Mouse (Mus musculus): ENCODE data around the gene Cfap61. TPM values are rescaled to one million over a fixed set of nuclear protein-coding genes. Genes with fewer than 3 reads are reported as not detected.

Gene Cfap61
- polyA plus RNA-seq, 1 experiment: not detected

- Histone ChIP-seq H3K36me3 (ENCODE audit: control insufficient read depth, insufficient read depth, low read length) (no peaks in the 10 kb centered on the region), H3K4me3 (ENCODE audit: low read depth, low read length) (no peak overlapping the region), H3K27ac (ENCODE audit: insufficient read depth, low read depth, low read length) (no peak overlapping the region), H3K4me1 (ENCODE audit: control insufficient read depth, insufficient read depth, insufficient read length, low read length) (no peaks in the 10 kb centered on the region), H3K27me3 (ENCODE audit: control insufficient read depth, insufficient read depth, low read length) (no peaks in the 10 kb centered on the region)
- TF ChIP-seq POLR2A (IDR thresholded peaks at IDR 0.05; ENCODE audit: low read depth, low read length) (no peak), CTCF (IDR thresholded peaks at IDR 0.05; ENCODE audit: extremely low read depth, insufficient read length, insufficient replicate concordance, low read depth, low read length) (no peak)
- 86% methylated on average over 6 of the region's 6 CpGs for whole genome bisulfite sequencing
These were observed 194.0 kb downstream of the Cfap61 start for GRCm38 (mm10) chr2:146128622-146129021.

GRCm38 (mm10) chr2:146130514-146130913, 195.9 kb downstream of the Cfap61 start:
- Histone ChIP-seq H3K4me1 (ENCODE audit: control insufficient read depth, insufficient read depth, insufficient read length, low read length) (no peaks in the 10 kb centered on the region), H3K4me3 (ENCODE audit: low read depth, low read length) (no peak overlapping the region), H3K27ac (ENCODE audit: insufficient read depth, low read depth, low read length) (no peak overlapping the region), H3K36me3 (ENCODE audit: control insufficient read depth, insufficient read depth, low read length) (no peaks in the 10 kb centered on the region), H3K27me3 (ENCODE audit: control insufficient read depth, insufficient read depth, low read length) (no peaks in the 10 kb centered on the region)
- 89% methylated on average over 3 of the region's 3 CpGs for WGBS
- TF ChIP-seq CTCF (IDR thresholded peaks at IDR 0.05; ENCODE audit: extremely low read depth, insufficient read length, insufficient replicate concordance, low read depth, low read length) (no peak), POLR2A (IDR thresholded peaks at IDR 0.05; ENCODE audit: low read depth, low read length) (no peak)

GRCm38 (mm10) chr2:146134275-146134674, 199.7 kb downstream of the Cfap61 start:
- no peaks in the 10 kb centered on the region for H3K4me1 ChIP-seq (ENCODE audit: control insufficient read depth, insufficient read depth, insufficient read length, low read length)

GRCm38 (mm10) chr2:146140711-146141110, 206.1 kb downstream of the Cfap61 start:
- no peaks in the 10 kb centered on the region for H3K36me3 ChIP-seq (ENCODE audit: control insufficient read depth, insufficient read depth, low read length)
- WGBS: 87% methylated on average over 3 of the region's 3 CpGs
- H3K4me1 ChIP-seq (ENCODE audit: control insufficient read depth, insufficient read depth, insufficient read length, low read length): no peaks in the 10 kb centered on the region
- TF ChIP-seq CTCF (IDR thresholded peaks at IDR 0.05; ENCODE audit: extremely low read depth, insufficient read length, insufficient replicate concordance, low read depth, low read length): no peak
- TF ChIP-seq POLR2A (IDR thresholded peaks at IDR 0.05; ENCODE audit: low read depth, low read length): no peak
- no peak overlapping the region for H3K27ac ChIP-seq (ENCODE audit: insufficient read depth, low read depth, low read length)
- H3K27me3 ChIP-seq (ENCODE audit: control insufficient read depth, insufficient read depth, low read length): no peaks in the 10 kb centered on the region
- H3K4me3 ChIP-seq (ENCODE audit: low read depth, low read length): no peak overlapping the region

More at GRCm38 (mm10) chr2:146134275-146134674, 199.7 kb downstream of the Cfap61 start:
- no peaks in the 10 kb centered on the region for H3K27me3 ChIP-seq (ENCODE audit: control insufficient read depth, insufficient read depth, low read length)
- H3K27ac ChIP-seq (ENCODE audit: insufficient read depth, low read depth, low read length): no peak overlapping the region
- no peak overlapping the region for H3K4me3 ChIP-seq (ENCODE audit: low read depth, low read length)
- 76% methylated on average over 6 of the region's 6 CpGs for WGBS
- H3K36me3 ChIP-seq (ENCODE audit: control insufficient read depth, insufficient read depth, low read length): no peaks in the 10 kb centered on the region
- TF ChIP-seq POLR2A (IDR thresholded peaks at IDR 0.05; ENCODE audit: low read depth, low read length) (no peak), CTCF (IDR thresholded peaks at IDR 0.05; ENCODE audit: extremely low read depth, insufficient read length, insufficient replicate concordance, low read depth, low read length) (no peak)

GRCm38 (mm10) chr2:146147306-146147705, 212.7 kb downstream of the Cfap61 start:
- no peak overlapping the region for H3K27ac ChIP-seq (ENCODE audit: insufficient read depth, low read depth, low read length)
- H3K4me1 ChIP-seq (ENCODE audit: control insufficient read depth, insufficient read depth, insufficient read length, low read length): no peaks in the 10 kb centered on the region
- H3K4me3 ChIP-seq (ENCODE audit: low read depth, low read length): no peak overlapping the region
- TF ChIP-seq POLR2A (IDR thresholded peaks at IDR 0.05; ENCODE audit: low read depth, low read length): no peak
- TF ChIP-seq CTCF (IDR thresholded peaks at IDR 0.05; ENCODE audit: extremely low read depth, insufficient read length, insufficient replicate concordance, low read depth, low read length): no peak
- H3K27me3 ChIP-seq (ENCODE audit: control insufficient read depth, insufficient read depth, low read length): no peaks in the 10 kb centered on the region
- H3K36me3 ChIP-seq (ENCODE audit: control insufficient read depth, insufficient read depth, low read length): no peaks in the 10 kb centered on the region
- WGBS: 75% methylated on average over 4 of the region's 4 CpGs

GRCm38 (mm10) chr2:146147801-146148200, 213.2 kb downstream of the Cfap61 start:
- 86% methylated on average over 5 of the region's 5 CpGs for WGBS
- no peaks in the 10 kb centered on the region for H3K4me1 ChIP-seq (ENCODE audit: control insufficient read depth, insufficient read depth, insufficient read length, low read length)
- H3K36me3 ChIP-seq (ENCODE audit: control insufficient read depth, insufficient read depth, low read length): no peaks in the 10 kb centered on the region
- TF ChIP-seq CTCF (IDR thresholded peaks at IDR 0.05; ENCODE audit: extremely low read depth, insufficient read length, insufficient replicate concordance, low read depth, low read length) (no peak), POLR2A (IDR thresholded peaks at IDR 0.05; ENCODE audit: low read depth, low read length) (no peak)
- no peak overlapping the region for H3K27ac ChIP-seq (ENCODE audit: insufficient read depth, low read depth, low read length)
- H3K27me3 ChIP-seq (ENCODE audit: control insufficient read depth, insufficient read depth, low read length): no peaks in the 10 kb centered on the region
- H3K4me3 ChIP-seq (ENCODE audit: low read depth, low read length): no peak overlapping the region

- no peak for TF ChIP-seq POLR2A (IDR thresholded peaks at IDR 0.05; ENCODE audit: low read depth, low read length)
- TF ChIP-seq CTCF (IDR thresholded peaks at IDR 0.05; ENCODE audit: extremely low read depth, insufficient read length, insufficient replicate concordance, low read depth, low read length): no peak
- H3K4me1 ChIP-seq (ENCODE audit: control insufficient read depth, insufficient read depth, insufficient read length, low read length): no peaks in the 10 kb centered on the region
- H3K36me3 ChIP-seq (ENCODE audit: control insufficient read depth, insufficient read depth, low read length): no peaks in the 10 kb centered on the region
- WGBS: 86% methylated on average over 15 of the region's 15 CpGs
- no peak overlapping the region for H3K27ac ChIP-seq (ENCODE audit: insufficient read depth, low read depth, low read length)
- H3K27me3 ChIP-seq (ENCODE audit: control insufficient read depth, insufficient read depth, low read length): no peaks in the 10 kb centered on the region
- no peak overlapping the region for H3K4me3 ChIP-seq (ENCODE audit: low read depth, low read length)
These were observed 214.8 kb downstream of the Cfap61 start for GRCm38 (mm10) chr2:146149206-146149974.
